Mouse (Mus musculus): ENCODE measurements around the gene Zc3h12d. TPM values are rescaled to one million over a fixed set of nuclear protein-coding genes. Genes with fewer than 3 reads are reported as not detected.
"Not testable (repeated sequence)": the region's sequence is repeated elsewhere in the genome, so short reads cannot be mapped to it uniquely, and the experiment has no call there.

Zc3h12d gene
- polyA plus RNA-seq, 1 experiment from 2014 or later: 0.12 TPM

DNA sequence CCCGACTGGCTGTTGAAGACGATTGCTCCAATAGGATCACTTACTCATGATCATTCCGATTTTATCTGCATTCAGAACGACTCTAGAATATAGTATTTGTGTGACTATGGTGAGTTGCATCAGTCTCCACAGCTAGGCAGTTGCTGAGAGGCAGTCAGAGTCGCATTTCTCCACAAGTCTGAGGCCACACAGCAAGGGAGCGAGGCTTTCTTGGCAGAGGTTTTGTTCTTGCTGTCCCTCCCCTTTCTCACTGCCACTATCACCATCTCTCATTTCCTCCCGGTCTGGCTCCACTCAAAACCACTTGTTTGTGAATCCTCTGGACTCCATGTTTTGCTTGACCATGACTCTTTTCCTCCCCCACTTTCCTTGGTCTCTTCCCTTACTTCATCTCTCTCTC, 41.9 kb downstream of the Zc3h12d start:
- Histone ChIP-seq H3K4me2 (ENCODE audit: low read depth) (no peak overlapping the region), H3K27me3 (ENCODE audit: control insufficient read depth, insufficient read depth, low read length) (no peaks in the 10 kb centered on the region), H3K36me3 (ENCODE audit: control insufficient read depth, insufficient read depth, low read length) (no peaks in the 10 kb centered on the region), H3K4me1 (ENCODE audit: control insufficient read depth, insufficient read depth, low read length) (no peaks in the 10 kb centered on the region), H3K9me3 (ENCODE audit: control insufficient read depth, low read length) (no peaks in the 10 kb centered on the region), H3K27ac (ENCODE audit: low read depth, low read length) (no peak overlapping the region), H3K9ac (ENCODE audit: low read length) (no peak overlapping the region), H3K4me3 (ENCODE audit: low read depth, low read length) (no peak overlapping the region)
- ATAC-seq (ENCODE audit: insufficient read depth, low FRiP score, low TSS enrichment) (no peak), DNase-seq (ENCODE audit: low spot score) (no peak)
- WGBS: 82% methylated on average over 7 of the region's 7 CpGs

GRCm38 (mm10) chr10:7880283-7880682, 48.0 kb downstream of the Zc3h12d start:
- H3K4me2 ChIP-seq (ENCODE audit: low read depth); ATAC-seq (ENCODE audit: insufficient read depth, low FRiP score, low TSS enrichment); H3K4me1 ChIP-seq (ENCODE audit: control insufficient read depth, insufficient read depth, low read length); DNase-seq (ENCODE audit: low spot score); H3K4me3 ChIP-seq (ENCODE audit: low read depth, low read length); H3K9ac ChIP-seq (ENCODE audit: low read length); H3K27ac ChIP-seq (ENCODE audit: low read depth, low read length); H3K36me3 ChIP-seq (ENCODE audit: control insufficient read depth, insufficient read depth, low read length); H3K9me3 ChIP-seq (ENCODE audit: control insufficient read depth, low read length); H3K27me3 ChIP-seq (ENCODE audit: control insufficient read depth, insufficient read depth, low read length): not testable (repeated sequence)
- 88% methylated on average over 3 of the region's 3 CpGs for WGBS

GRCm38 (mm10) chr10:7881971-7882370, 49.7 kb downstream of the Zc3h12d start:
- Histone ChIP-seq H3K4me2 (ENCODE audit: low read depth) (no peak overlapping the region), H3K9me3 (ENCODE audit: control insufficient read depth, low read length) (no peaks in the 10 kb centered on the region), H3K36me3 (ENCODE audit: control insufficient read depth, insufficient read depth, low read length) (no peaks in the 10 kb centered on the region), H3K27ac (ENCODE audit: low read depth, low read length) (no peak overlapping the region), H3K9ac (ENCODE audit: low read length) (no peak overlapping the region), H3K4me3 (ENCODE audit: low read depth, low read length) (no peak overlapping the region), H3K4me1 (ENCODE audit: control insufficient read depth, insufficient read depth, low read length) (no peaks in the 10 kb centered on the region), H3K27me3 (ENCODE audit: control insufficient read depth, insufficient read depth, low read length) (no peaks in the 10 kb centered on the region)
- ATAC-seq (ENCODE audit: insufficient read depth, low FRiP score, low TSS enrichment) (no peak), DNase-seq (ENCODE audit: low spot score) (no peak)
- 87% methylated on average over 3 of the region's 3 CpGs for WGBS

DNA sequence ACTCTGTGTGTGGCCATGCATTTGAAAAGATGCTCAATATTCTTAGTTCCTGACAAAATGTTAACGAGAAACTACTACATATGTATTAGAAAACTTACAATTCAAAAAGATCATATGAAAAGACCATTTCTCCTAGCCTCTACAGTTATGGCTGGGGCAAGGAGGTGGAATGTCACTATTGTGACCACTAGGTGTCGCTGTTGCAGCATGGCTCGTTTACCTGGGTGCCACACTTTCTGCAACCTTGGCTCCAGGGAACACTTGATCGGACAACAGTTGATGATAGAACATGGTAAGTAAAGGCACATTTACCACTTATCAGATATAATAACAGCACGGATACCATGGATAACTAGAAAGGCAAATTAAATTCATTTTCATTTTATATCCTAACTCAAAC, 51.3 kb downstream of the Zc3h12d start:
- DNase-seq (ENCODE audit: low spot score) (peak; percentile 70), ATAC-seq (ENCODE audit: insufficient read depth, low FRiP score, low TSS enrichment) (0 out of 2 replicates have a peak, but pooled peaks have one; percentile 67)
- Histone ChIP-seq H3K27ac (ENCODE audit: low read depth, low read length) (no peak overlapping the region), H3K27me3 (ENCODE audit: control insufficient read depth, insufficient read depth, low read length) (no peaks in the 10 kb centered on the region), H3K9ac (ENCODE audit: low read length) (no peak overlapping the region), H3K4me1 (ENCODE audit: control insufficient read depth, insufficient read depth, low read length) (no peaks in the 10 kb centered on the region), H3K4me2 (ENCODE audit: low read depth) (no peak overlapping the region), H3K36me3 (ENCODE audit: control insufficient read depth, insufficient read depth, low read length) (no peaks in the 10 kb centered on the region), H3K4me3 (ENCODE audit: low read depth, low read length) (no peak overlapping the region), H3K9me3 (ENCODE audit: control insufficient read depth, low read length) (no peaks in the 10 kb centered on the region)
- 13% methylated on average over 5 of the region's 5 CpGs for WGBS

GRCm38 (mm10) chr10:7888256-7888868, 56.1 kb downstream of the Zc3h12d start:
- Histone ChIP-seq H3K4me1 (ENCODE audit: control insufficient read depth, insufficient read depth, low read length) (no peaks in the 10 kb centered on the region), H3K9ac (ENCODE audit: low read length) (no peak overlapping the region), H3K4me2 (ENCODE audit: low read depth) (no peak overlapping the region), H3K27me3 (ENCODE audit: control insufficient read depth, insufficient read depth, low read length) (no peaks in the 10 kb centered on the region), H3K27ac (ENCODE audit: low read depth, low read length) (no peak overlapping the region), H3K36me3 (ENCODE audit: control insufficient read depth, insufficient read depth, low read length) (no peaks in the 10 kb centered on the region), H3K4me3 (ENCODE audit: low read depth, low read length) (no peak overlapping the region), H3K9me3 (ENCODE audit: control insufficient read depth, low read length) (no peaks in the 10 kb centered on the region)
- ATAC-seq (ENCODE audit: insufficient read depth, low FRiP score, low TSS enrichment) (no peak), DNase-seq (ENCODE audit: low spot score) (no peak)
- WGBS: 90% methylated on average over 11 of the region's 11 CpGs

DNA sequence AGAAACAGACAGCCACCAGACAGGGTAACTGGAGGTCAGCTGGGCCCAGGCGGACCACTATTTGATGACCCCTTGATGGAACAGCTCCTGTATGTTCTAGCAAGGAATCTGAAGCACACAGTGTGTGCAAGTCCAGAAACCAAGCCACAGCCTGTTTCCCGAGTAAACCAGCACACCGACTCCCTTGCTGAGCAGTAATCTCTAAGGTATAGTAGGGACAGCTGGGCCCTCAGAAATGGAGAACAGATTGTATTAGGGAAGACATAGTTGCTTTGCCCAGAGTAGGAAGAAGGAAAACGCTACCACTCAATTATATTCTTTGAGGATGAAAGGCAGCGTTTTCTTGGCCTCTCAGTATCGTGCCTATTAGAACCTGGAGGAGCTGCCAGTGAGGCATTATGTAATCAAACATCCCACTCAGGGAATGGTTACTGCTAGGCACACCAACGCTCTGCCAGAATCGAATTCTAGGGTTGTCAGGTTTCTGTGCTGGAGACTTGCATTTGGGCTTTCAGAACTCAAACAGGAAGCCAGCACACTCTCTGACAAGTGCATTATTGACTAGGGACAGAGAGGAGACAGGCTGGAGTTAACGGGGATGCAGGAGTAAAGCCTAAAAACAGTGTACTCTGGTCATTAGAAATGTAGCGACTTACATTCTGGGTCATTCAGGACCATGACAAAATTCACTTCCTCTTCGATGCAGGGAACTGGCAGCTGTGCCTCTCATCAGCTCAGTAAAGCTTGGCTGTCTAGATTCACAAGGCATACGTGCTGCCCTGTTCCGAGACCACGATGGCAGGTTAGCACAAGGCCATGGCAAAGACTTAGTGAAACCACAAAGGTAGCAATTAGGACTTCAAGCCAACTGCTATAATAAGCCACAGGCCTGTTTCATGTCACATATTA, 68.7 kb downstream of the Zc3h12d start:
- Histone ChIP-seq H3K36me3 (ENCODE audit: control insufficient read depth, insufficient read depth, low read length) (peaks cover 2% of the 10 kb centered on the region; the same call in 1 of the 2 replicates), H3K4me1 (ENCODE audit: control insufficient read depth, insufficient read depth, low read length) (no peaks in the 10 kb centered on the region), H3K4me2 (ENCODE audit: low read depth) (no peak overlapping the region), H3K27ac (ENCODE audit: low read depth, low read length) (no peak overlapping the region), H3K9me3 (ENCODE audit: control insufficient read depth, low read length) (no peaks in the 10 kb centered on the region), H3K9ac (ENCODE audit: low read length) (no peak overlapping the region), H3K4me3 (ENCODE audit: low read depth, low read length) (no peak overlapping the region), H3K27me3 (ENCODE audit: control insufficient read depth, insufficient read depth, low read length) (no peaks in the 10 kb centered on the region)
- WGBS: 91% methylated on average over 14 of the region's 14 CpGs
- no peak for DNase-seq (ENCODE audit: low spot score)
- no peak for ATAC-seq (ENCODE audit: insufficient read depth, low FRiP score, low TSS enrichment)

- Histone ChIP-seq H3K9ac (ENCODE audit: low read length) (no peak overlapping the region), H3K27me3 (ENCODE audit: control insufficient read depth, insufficient read depth, low read length) (no peaks in the 10 kb centered on the region), H3K36me3 (ENCODE audit: control insufficient read depth, insufficient read depth, low read length) (peaks cover 13% of the 10 kb centered on the region), H3K4me3 (ENCODE audit: low read depth, low read length) (no peak overlapping the region), H3K4me1 (ENCODE audit: control insufficient read depth, insufficient read depth, low read length) (no peaks in the 10 kb centered on the region), H3K4me2 (ENCODE audit: low read depth) (no peak overlapping the region), H3K27ac (ENCODE audit: low read depth, low read length) (no peak overlapping the region), H3K9me3 (ENCODE audit: control insufficient read depth, low read length) (no peaks in the 10 kb centered on the region)
- ATAC-seq (ENCODE audit: insufficient read depth, low FRiP score, low TSS enrichment) (no peak), DNase-seq (ENCODE audit: low spot score) (no peak)
- WGBS: 95% methylated on average over 5 of the region's 5 CpGs
These were observed 71.9 kb downstream of the Zc3h12d start for GRCm38 (mm10) chr10:7904157-7904556.

DNA sequence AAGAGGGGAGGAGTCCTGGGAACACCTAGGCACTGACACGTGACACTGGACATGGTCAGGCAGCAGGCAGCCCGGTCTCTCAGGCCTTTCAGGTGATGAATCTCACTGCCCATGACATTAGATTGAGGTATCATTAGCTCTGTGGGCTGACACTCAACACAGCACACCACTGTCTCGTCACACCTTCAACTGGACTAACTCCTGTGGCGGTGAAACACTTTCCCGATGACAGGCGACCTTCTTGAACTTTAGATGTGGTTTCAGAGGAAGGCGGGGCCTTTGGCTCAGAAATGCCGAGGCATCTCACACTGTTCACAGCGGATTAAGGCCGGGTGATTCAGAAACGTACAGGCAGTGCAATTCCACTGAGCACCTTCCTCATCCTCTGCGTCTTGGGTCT, 74.9 kb downstream of the Zc3h12d start:
- WGBS: 92% methylated on average over 12 of the region's 12 CpGs
- Histone ChIP-seq H3K4me1 (ENCODE audit: control insufficient read depth, insufficient read depth, low read length) (no peaks in the 10 kb centered on the region), H3K9me3 (ENCODE audit: control insufficient read depth, low read length) (no peaks in the 10 kb centered on the region), H3K27me3 (ENCODE audit: control insufficient read depth, insufficient read depth, low read length) (no peaks in the 10 kb centered on the region), H3K4me3 (ENCODE audit: low read depth, low read length) (no peak overlapping the region), H3K9ac (ENCODE audit: low read length) (no peak overlapping the region), H3K36me3 (ENCODE audit: control insufficient read depth, insufficient read depth, low read length) (peaks cover 13% of the 10 kb centered on the region), H3K4me2 (ENCODE audit: low read depth) (no peak overlapping the region), H3K27ac (ENCODE audit: low read depth, low read length) (no peak overlapping the region)
- DNase-seq (ENCODE audit: low spot score): no peak
- ATAC-seq (ENCODE audit: insufficient read depth, low FRiP score, low TSS enrichment): no peak

DNA sequence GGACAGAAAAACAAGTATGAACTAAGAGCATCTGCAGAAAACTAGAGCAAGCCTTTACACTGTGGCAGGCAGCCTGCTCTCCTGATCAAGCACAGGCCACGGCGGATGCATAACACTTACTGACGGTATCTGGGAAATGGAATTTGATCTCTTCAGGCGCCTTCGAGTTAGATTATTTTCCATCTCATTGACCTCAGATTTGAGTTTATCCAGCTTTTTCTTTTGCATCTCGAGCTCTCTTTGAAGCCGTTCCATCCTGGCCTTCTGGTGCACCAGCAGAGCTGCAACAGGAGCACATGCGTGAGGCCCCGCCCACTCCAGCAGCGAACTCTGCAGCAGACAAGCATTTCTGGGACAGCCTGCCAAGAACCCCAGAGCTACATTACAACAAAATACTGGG, 79.0 kb downstream of the Zc3h12d start:
- Histone ChIP-seq H3K4me2 (ENCODE audit: low read depth) (no peak overlapping the region), H3K36me3 (ENCODE audit: control insufficient read depth, insufficient read depth, low read length) (peaks cover 10% of the 10 kb centered on the region; the same call in 1 of the 2 replicates), H3K27me3 (ENCODE audit: control insufficient read depth, insufficient read depth, low read length) (no peaks in the 10 kb centered on the region), H3K27ac (ENCODE audit: low read depth, low read length) (no peak overlapping the region), H3K4me1 (ENCODE audit: control insufficient read depth, insufficient read depth, low read length) (no peaks in the 10 kb centered on the region), H3K9ac (ENCODE audit: low read length) (no peak overlapping the region), H3K9me3 (ENCODE audit: control insufficient read depth, low read length) (no peaks in the 10 kb centered on the region), H3K4me3 (ENCODE audit: low read depth, low read length) (no peak overlapping the region)
- DNase-seq (ENCODE audit: low spot score): no peak
- WGBS: 87% methylated on average over 10 of the region's 10 CpGs
- no peak for ATAC-seq (ENCODE audit: insufficient read depth, low FRiP score, low TSS enrichment)

Measured in neural tube, embryonic 11.5 days (tissue).